In the genomic region with DNA sequence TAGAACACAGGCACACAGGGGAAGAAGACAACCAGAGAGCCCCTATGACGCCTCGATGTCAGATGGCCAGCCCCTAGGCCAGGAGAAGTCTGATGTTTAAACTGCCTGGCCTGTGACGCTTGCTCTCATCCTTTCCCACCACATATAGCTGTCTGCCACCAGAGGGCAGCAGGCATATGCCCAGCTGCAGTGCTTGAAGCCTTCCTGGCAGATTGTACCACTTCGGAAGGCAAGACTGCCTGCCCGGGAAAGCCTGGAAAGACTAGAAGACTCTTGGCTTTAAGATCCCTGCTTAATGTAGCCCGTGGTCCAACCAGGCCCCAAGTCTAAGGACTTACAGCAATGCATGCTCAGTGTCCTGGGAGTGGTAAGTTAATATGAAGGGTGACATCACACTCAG, we compare ENCODE assay signal across 8 mouse cellular contexts. TPM values are rescaled to one million over a fixed set of nuclear protein-coding genes. Genes with fewer than 3 reads are reported as not detected.
A peak's percentile ranks its signal among the peaks of the same experiment; 100 is the strongest.
DNase-seq lines count a peak whose midpoint lies in the region; ATAC-seq and TF ChIP-seq lines count a peak whose summit lies in the region.

No protein-coding gene starts in this region.

- no peak for TF ChIP-seq POLR2A in MEL (IDR thresholded peaks at IDR 0.05; ENCODE audit: control insufficient read depth in 1 of 2, insufficient read depth in 1 of 2, low read depth in 1 of 2, low read length in 2 of 2, poor library complexity in 1 of 2)

- peak; percentile 85 for TF ChIP-seq RAD21 in MEL (IDR thresholded peaks at IDR 0.05; ENCODE audit: low read depth, low read length)

- TF ChIP-seq EP300 in MEL (IDR thresholded peaks at IDR 0.05; ENCODE audit: low read depth in 1 of 2, low read length in 2 of 2): no peak
- TF ChIP-seq EP300 in lung, postnatal 0 days (IDR thresholded peaks at IDR 0.05): no peak

- no peaks in the 10 kb centered on the region for H3K79me2 ChIP-seq in MEL (ENCODE audit: control insufficient read depth, insufficient read depth, low read length, poor library complexity)

- H3K36me3 ChIP-seq in MEL (ENCODE audit: control insufficient read depth in 1 of 2, insufficient read depth in 2 of 2, low read length in 2 of 2): peaks cover 0 to 12% of the 10 kb centered on the region in 2 experiments; a peak in 2 of 4 replicates
- H3K36me3 ChIP-seq in hindbrain, embryonic 10.5 days: no peaks in the 10 kb centered on the region
- H3K36me3 ChIP-seq in lung, postnatal 0 days (ENCODE audit: insufficient read depth, low read length): no peaks in the 10 kb centered on the region

- no peak overlapping the region for H3K4me3 ChIP-seq in MEL (ENCODE audit: control insufficient read depth in 1 of 2, insufficient read depth in 1 of 2, low read depth in 2 of 2, low read length in 2 of 2)
- no peak overlapping the region for H3K4me3 ChIP-seq in hindbrain, embryonic 10.5 days
- H3K4me3 ChIP-seq in lung, postnatal 0 days (ENCODE audit: low read depth, low read length): no peak overlapping the region

- peak; percentile 98 for ATAC-seq in frontal cortex, adult (ENCODE audit: low TSS enrichment)
- ATAC-seq in lung, postnatal 0 days: peak; percentile 74

- TF ChIP-seq CTCF in MEL (IDR thresholded peaks at IDR 0.05 in 2 of 3, conservative IDR thresholded peaks at IDR 0.05 in 1 of 3; ENCODE audit: control insufficient read depth in 1 of 3, insufficient read depth in 1 of 3, low read depth in 2 of 3, low read length in 3 of 3, poor library complexity in 1 of 3, severe bottlenecking in 1 of 3): peak; percentile 81 to 94 (median 89)
- peak; percentile 99 for TF ChIP-seq CTCF in lung, postnatal 0 days (IDR thresholded peaks at IDR 0.05)

- H3K4me2 ChIP-seq in lung, postnatal 0 days (replicated peaks; ENCODE audit: low read depth, low read length): 0 out of 2 replicates have a peak overlapping the region, but pooled peaks have one; percentile 25

- peaks cover 8 to 17% of the 10 kb centered on the region in 2 experiments for H3K4me1 ChIP-seq in MEL (ENCODE audit: control insufficient read depth in 1 of 2, insufficient read depth in 2 of 2, low read length in 2 of 2)
- H3K4me1 ChIP-seq in hindbrain, embryonic 10.5 days (replicated peaks): peaks cover 10% of the 10 kb centered on the region
- 0 out of 2 replicates have a peak, but pooled peaks cover 4% of the 10 kb centered on the region for H3K4me1 ChIP-seq in lung, postnatal 0 days (ENCODE audit: insufficient read depth, low read depth, low read length)

- no peak overlapping the region for H3K9ac ChIP-seq in MEL (ENCODE audit: control insufficient read depth, low read depth, low read length, poor library complexity, severe bottlenecking)
- no peak overlapping the region for H3K9ac ChIP-seq in lung, postnatal 0 days (replicated peaks; ENCODE audit: low read depth)

- peak; percentile 72 for DNase-seq in MEL (ENCODE audit: low read depth, low spot score)
- DNase-seq in cerebellum, adult 18-20 months: peak; percentile 79 to 82
- peak; percentile 78 for DNase-seq in hindbrain, embryonic 10.5 days (ENCODE audit: low spot score)
- peak; percentile 76 for DNase-seq in layer of hippocampus, adult 9-11 months
- DNase-seq in lung, postnatal 0 days (ENCODE audit: low spot score): peak; percentile 92
- DNase-seq in ovary, postnatal 36 days (ENCODE audit: low spot score): peak; percentile 77
- DNase-seq in thymus, postnatal 25 days: peak; percentile 53

- no peak overlapping the region for H3K27ac ChIP-seq in MEL (ENCODE audit: control insufficient read depth, low read depth, low read length)
- H3K27ac ChIP-seq in hindbrain, embryonic 10.5 days: no peak overlapping the region
- no peak overlapping the region for H3K27ac ChIP-seq in lung, postnatal 0 days (ENCODE audit: low read length)

- whole genome bisulfite sequencing in hindbrain, embryonic 10.5 days: 9% methylated on average over 6 of the region's 6 CpGs
- WGBS in lung, postnatal 0 days: 3% methylated on average over 6 of the region's 6 CpGs

- no peaks in the 10 kb centered on the region for H3K27me3 ChIP-seq in MEL (ENCODE audit: control insufficient read depth in 1 of 2, insufficient read depth in 2 of 2, low read length in 2 of 2)
- H3K27me3 ChIP-seq in hindbrain, embryonic 10.5 days (ENCODE audit: insufficient read depth, poor library complexity, severe bottlenecking): peaks cover 24% of the 10 kb centered on the region
- H3K27me3 ChIP-seq in lung, postnatal 0 days (replicated peaks; ENCODE audit: insufficient read depth, low read length): no peaks in the 10 kb centered on the region

- no peaks in the 10 kb centered on the region for H3K9me3 ChIP-seq in MEL (replicated peaks; ENCODE audit: insufficient read depth, low read length)
- no peaks in the 10 kb centered on the region for H3K9me3 ChIP-seq in hindbrain, embryonic 10.5 days
- no peaks in the 10 kb centered on the region for H3K9me3 ChIP-seq in lung, postnatal 0 days (ENCODE audit: low read length)

TF ChIP-seq in MEL, 35 proteins besides CTCF, POLR2A, EP300 and RAD21:
- TF ChIP-seq NELFE (IDR thresholded peaks at IDR 0.05; ENCODE audit: low read depth, low read length) (no peak), NRF1 (IDR thresholded peaks at IDR 0.05; ENCODE audit: insufficient read depth, low read depth, low read length, poor library complexity, severe bottlenecking) (no peak), POLR2AphosphoS5 (IDR thresholded peaks at IDR 0.05; ENCODE audit: borderline replicate concordance, low read depth, low read length) (no peak), SMC3 (IDR thresholded peaks at IDR 0.05; ENCODE audit: low read depth, low read length) (peak; percentile 95), ZC3H11A (IDR thresholded peaks at IDR 0.05; ENCODE audit: low read depth, low read length) (peak; percentile 73), USF1 (IDR thresholded peaks at IDR 0.05; ENCODE audit: low read depth, low read length) (no peak), MAZ (IDR thresholded peaks at IDR 0.05; ENCODE audit: low read depth, low read length) (no peak)

RNA-seq across cellular contexts. Expression of gene Bfsp1, which starts 4.4 kb away (rescaled TPM):
- total RNA-seq in MEL (2012; rRNA removed): 3.1 and 3.4 TPM in 2 replicates
- 1 to 10 TPM in 1 of 2 experiments, not detected in 1; 2.7 TPM for polyA plus RNA-seq in MEL (2012; ENCODE audit: insufficient read depth in 1 of 2, insufficient read length in 2 of 2, low read depth in 1 of 2, low replicate concordance in 2 of 2, missing spikeins in 1 of 2)
- polyA plus RNA-seq in hindbrain, embryonic 10.5 days (2016; fragmentation: Nextera tagmentation; extraction: Ambion mirVana): 0.45 and 1.0 TPM in 2 replicates
- polyA plus RNA-seq in lung, postnatal 0 days (2015; fragmentation: Nextera tagmentation; extraction: Ambion mirVana): 3.2 and 4.7 TPM in 2 replicates

RNA-seq across cellular contexts. Expression of gene Dstn, which starts 47.8 kb away (rescaled TPM):
- 66.5 and 80.0 TPM in 2 replicates for total RNA-seq in MEL (2012; rRNA removed)
- 10 to 100 TPM in 1 of 2 experiments, not detected in 1; 78.1 TPM for polyA plus RNA-seq in MEL (2012; ENCODE audit: insufficient read depth in 1 of 2, insufficient read length in 2 of 2, low read depth in 1 of 2, low replicate concordance in 2 of 2, missing spikeins in 1 of 2)
- 327 and 368 TPM in 2 replicates for polyA plus RNA-seq in hindbrain, embryonic 10.5 days (2016; fragmentation: Nextera tagmentation; extraction: Ambion mirVana)
- polyA plus RNA-seq in lung, postnatal 0 days (2015; fragmentation: Nextera tagmentation; extraction: Ambion mirVana): 640 and 655 TPM in 2 replicates
